Mouse (Mus musculus) c-Kit-positive CD71-positive TER-119-positive erythroid progenitor cells, embryonic 14.5 days (primary cell): Measurements from ENCODE around the gene Ssxa1.
"Not testable (repeated sequence)": the region's sequence is repeated elsewhere in the genome, so short reads cannot be mapped to it uniquely, and the experiment has no call there.

Source experiments
- DNase-seq: peaks from one replicate; pipeline ENCODE4 v3.0.0-alpha.2; 2013; ENCODE audit warnings: low spot score

Ssxa1 gene

DNA sequence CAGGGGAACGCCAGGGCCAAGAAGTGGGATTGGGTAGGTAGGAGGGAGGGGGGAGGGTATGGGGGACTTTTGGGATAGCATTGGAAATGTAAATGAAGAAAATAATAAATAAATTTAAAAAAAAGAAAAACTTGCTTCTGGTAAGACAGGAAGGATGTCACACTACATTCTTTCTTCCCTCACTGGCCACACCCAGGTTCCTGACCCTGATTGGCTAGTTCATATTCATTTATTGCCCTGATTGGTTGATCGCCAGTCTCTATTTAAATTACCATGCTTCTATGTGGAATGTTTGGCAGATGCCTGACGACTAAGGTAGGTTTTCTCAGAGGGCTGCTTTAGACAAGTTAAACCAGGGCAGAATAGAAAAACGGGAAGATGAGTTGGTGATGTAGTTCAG is at the start of gene Ssxa1:
Gene Ssxa1, plus strand, starts transcription at position 301 of the 400 bp plus-strand sequence.
- DNase-seq = no peak

DNA sequence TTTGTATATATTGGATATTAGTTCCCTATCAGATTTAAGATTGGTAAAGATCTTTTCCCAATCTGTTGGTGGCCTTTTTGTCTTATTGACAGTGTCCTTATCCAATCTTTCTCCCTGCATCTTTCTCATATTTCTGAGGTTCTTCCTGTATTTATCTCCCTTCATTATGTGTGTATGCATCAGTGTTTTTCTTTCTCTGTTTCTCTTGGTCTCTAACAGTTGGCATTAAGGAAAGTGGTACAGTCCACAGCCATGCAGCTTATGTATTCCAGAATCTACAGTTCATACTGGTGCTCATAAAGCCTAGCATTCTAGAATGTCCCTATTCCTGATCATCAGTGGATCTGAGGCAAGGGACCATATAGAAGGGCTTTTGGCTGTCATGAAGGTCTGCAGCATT is 47.5 kb upstream of the Ssxa1 start, which contains the start of gene Spaca5:
Gene Spaca5, plus strand, starts transcription at position 301 of the 400 bp plus-strand sequence.
- no peak for DNase-seq

DNA sequence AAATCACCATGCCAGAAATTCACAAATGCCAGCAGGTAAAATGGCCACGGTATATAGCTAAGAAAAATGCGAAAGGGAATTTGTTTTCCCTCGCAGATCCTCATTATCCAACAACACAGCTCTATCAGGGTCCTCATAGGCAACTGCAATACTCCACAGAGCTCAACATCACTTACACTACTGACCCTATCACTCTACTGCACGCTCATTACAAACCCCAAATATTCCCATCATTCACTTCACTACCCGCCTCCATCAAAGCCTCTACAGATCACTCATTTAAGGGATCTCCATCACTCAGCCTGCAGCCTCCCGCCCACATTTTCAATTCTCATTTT is 27.0 kb upstream of the Ssxa1 start:
- DNase-seq = no peak

DNA sequence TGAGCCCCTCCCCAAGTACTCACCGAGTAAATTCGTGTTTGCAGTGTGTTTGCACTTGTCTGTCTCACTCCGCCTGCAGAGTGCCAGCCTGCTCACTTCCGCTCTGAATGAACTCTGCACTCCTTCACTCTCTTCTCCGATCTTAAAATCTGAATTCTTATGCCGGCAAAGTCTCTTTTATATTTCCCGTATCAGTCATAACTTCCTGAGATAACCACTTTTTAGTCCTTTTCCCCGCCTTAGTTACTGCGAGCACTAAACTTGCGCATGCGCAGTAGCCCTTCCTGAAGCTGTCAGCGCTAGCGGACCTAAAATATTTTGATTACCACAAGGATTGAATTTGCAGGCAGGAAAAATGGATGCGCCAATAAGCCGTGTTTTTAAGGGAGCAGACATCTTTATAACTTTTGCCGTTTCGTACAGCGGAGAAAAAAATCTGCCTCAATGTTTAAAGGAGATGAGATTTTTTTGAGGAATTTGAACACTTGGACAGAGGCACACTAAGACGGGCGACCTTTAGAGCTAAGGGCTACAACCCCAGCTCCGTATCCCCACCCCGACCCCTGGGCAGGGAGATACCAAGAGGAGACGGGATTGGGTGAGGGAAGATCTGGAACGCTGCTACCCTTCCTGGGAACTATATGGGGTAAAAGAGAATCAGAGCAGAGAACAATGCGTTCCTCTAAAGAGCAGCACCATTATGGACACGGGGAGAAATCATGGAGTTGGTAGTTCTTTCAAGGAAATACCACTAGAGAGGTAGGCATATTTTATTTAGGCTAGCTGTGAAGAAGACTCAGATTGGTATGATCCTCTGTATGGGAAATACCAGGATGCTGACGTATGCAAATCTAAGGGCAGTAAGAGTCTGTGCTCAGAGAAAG is 26.4 kb upstream of the Ssxa1 start, which contains the start of gene Zfp300:
Gene Zfp300, minus strand, starts transcription at position 545 of the 884 bp plus-strand sequence.
- peak; percentile 42 for DNase-seq

DNA sequence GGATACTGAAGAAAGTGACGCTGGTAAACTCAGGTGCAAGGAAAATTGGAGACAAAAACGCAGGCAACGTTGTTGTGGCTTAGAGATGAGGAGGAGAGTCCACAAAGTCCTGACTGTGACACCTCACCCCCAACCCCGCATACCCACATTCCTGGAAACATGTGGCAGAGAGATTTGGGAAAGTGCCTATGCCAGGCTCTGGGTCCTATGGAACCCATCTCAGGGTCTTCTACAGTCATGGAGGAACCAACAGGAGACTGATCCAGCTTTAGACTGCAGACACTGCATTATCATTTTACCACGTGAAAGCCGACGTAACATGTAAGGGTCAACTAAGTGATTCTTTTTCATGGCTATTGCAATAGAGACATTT is 25.8 kb upstream of the Ssxa1 start:
- no peak for DNase-seq

DNA sequence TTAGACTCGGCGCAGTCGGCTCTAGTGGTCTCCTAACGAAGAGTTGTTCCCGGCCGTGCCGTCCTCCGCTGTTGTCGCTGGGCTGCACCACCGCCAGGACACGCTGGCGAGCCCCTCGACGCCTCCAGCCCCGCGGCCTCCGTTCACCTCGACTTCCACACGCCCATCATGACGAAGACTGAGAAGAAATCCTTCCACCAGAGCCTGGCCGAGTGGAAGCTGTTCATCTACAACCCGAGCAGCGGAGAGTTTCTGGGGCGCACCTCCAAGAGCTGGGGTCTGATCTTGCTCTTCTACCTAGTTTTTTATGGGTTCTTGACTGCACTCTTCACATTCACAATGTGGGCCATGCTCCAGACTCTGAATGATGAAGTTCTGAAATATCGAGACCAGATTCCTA is 31.1 kb downstream of the Ssxa1 start:
- DNase-seq = not testable (repeated sequence)
